Mouse (Mus musculus): ENCODE measurements around the gene Myh14.

GRCm38 (mm10) chr7:44598336-44598735 lies 72.3 kb downstream of the Myh14 start:
- TF ChIP-seq POLR2A (IDR thresholded peaks at IDR 0.05; ENCODE audit: insufficient read depth, low read depth, low read length) (no peak), CTCF (IDR thresholded peaks at IDR 0.05; ENCODE audit: insufficient read depth, low read depth, low read length) (no peak)

Data from olfactory bulb, adult 2 months (tissue).